Mouse (Mus musculus): Measurements from ENCODE around the gene Trpm7. TPM values are rescaled to one million over a fixed set of nuclear protein-coding genes. Genes with fewer than 3 reads are reported as not detected.
A peak's percentile ranks its signal among the peaks of the same experiment; 100 is the strongest.

Gene Trpm7
- polyA plus RNA-seq, 1 experiment from 2014 or later = 44.6 TPM

DNA sequence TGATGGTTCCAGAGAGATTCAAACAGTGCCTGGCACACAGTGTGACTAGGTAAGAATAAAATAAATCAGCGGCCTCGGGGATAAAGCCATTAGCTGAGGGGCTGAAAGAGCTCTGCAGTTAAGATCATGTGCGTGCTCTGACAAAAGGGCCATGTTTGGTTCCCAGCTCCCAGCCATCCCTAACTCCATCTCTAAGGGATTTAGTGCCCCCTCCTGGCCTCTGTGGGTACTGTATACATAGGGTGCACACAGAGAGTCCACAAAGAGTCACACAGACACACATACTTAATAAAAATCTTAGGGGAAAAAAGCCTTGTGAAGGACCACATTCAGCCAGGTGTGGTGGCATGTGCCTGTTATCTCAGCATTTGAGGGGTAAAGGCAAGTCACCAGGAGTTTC is 108.4 kb downstream of the Trpm7 start:
- Histone ChIP-seq H3K4me1 (ENCODE audit: insufficient read depth, low read length) (no peaks in the 10 kb centered on the region), H3K9ac (replicated peaks; ENCODE audit: low read length) (no peak overlapping the region), H3K4me2 (replicated peaks; ENCODE audit: low read depth, low read length) (no peak overlapping the region), H3K27ac (ENCODE audit: low read length) (no peak overlapping the region), H3K27me3 (ENCODE audit: insufficient read depth, low read length) (no peaks in the 10 kb centered on the region), H3K9me3 (ENCODE audit: low read length) (no peaks in the 10 kb centered on the region), H3K36me3 (ENCODE audit: insufficient read depth, low read length) (peaks cover 3% of the 10 kb centered on the region), H3K4me3 (ENCODE audit: low read length) (no peak overlapping the region)
- ATAC-seq (ENCODE audit: low FRiP score, low TSS enrichment) = no peak
- WGBS = 98% methylated on average over 3 of the region's 3 CpGs

GRCm38 (mm10) chr2:126765867-126766582 is 110.0 kb downstream of the Trpm7 start:
- no peaks in the 10 kb centered on the region for H3K9me3 ChIP-seq (ENCODE audit: low read length)
- peak; percentile 35; the same call in 1 of the 2 replicates for ATAC-seq (ENCODE audit: low FRiP score, low TSS enrichment)
- H3K27me3 ChIP-seq (ENCODE audit: insufficient read depth, low read length) = no peaks in the 10 kb centered on the region
- no peak overlapping the region for H3K9ac ChIP-seq (replicated peaks; ENCODE audit: low read length)
- no peak overlapping the region for H3K4me3 ChIP-seq (ENCODE audit: low read length)
- H3K27ac ChIP-seq (ENCODE audit: low read length) = no peak overlapping the region
- no peaks in the 10 kb centered on the region for H3K4me1 ChIP-seq (ENCODE audit: insufficient read depth, low read length)
- peaks cover 19% of the 10 kb centered on the region for H3K36me3 ChIP-seq (ENCODE audit: insufficient read depth, low read length)
- WGBS = 27% methylated on average over 11 of the region's 11 CpGs
- H3K4me2 ChIP-seq (replicated peaks; ENCODE audit: low read depth, low read length) = no peak overlapping the region

GRCm38 (mm10) chr2:126759351-126759750 is 116.7 kb downstream of the Trpm7 start:
- no peak for ATAC-seq (ENCODE audit: low FRiP score, low TSS enrichment)
- Histone ChIP-seq H3K4me1 (ENCODE audit: insufficient read depth, low read length) (no peaks in the 10 kb centered on the region), H3K9me3 (ENCODE audit: low read length) (no peaks in the 10 kb centered on the region), H3K4me2 (replicated peaks; ENCODE audit: low read depth, low read length) (no peak overlapping the region), H3K27ac (ENCODE audit: low read length) (no peak overlapping the region), H3K4me3 (ENCODE audit: low read length) (no peak overlapping the region), H3K36me3 (ENCODE audit: insufficient read depth, low read length) (peaks cover 65% of the 10 kb centered on the region), H3K9ac (replicated peaks; ENCODE audit: low read length) (no peak overlapping the region), H3K27me3 (ENCODE audit: insufficient read depth, low read length) (no peaks in the 10 kb centered on the region)
- 93% methylated on average over 7 of the region's 7 CpGs for WGBS

DNA sequence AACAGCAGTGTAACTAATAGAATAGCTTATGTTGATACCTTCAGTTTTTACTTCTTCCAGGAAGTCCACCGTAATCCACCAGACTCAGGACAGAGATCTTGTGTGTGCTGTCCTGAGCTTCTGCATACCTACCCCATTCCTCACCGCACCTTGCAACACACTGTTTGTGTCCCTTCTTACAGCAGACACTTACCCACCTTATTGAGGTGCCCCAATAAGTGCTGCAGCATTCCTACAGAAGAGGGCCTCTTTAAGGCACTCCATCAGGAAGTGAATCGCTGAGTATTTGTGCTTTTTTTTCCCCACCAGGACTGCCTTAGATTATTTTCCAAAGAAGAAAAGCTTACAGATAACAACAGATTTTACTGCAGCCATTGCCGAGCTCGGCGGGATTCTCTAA is 120.4 kb downstream of the Trpm7 start:
- no peak overlapping the region for H3K9ac ChIP-seq (replicated peaks; ENCODE audit: low read length)
- no peak overlapping the region for H3K4me2 ChIP-seq (replicated peaks; ENCODE audit: low read depth, low read length)
- no peaks in the 10 kb centered on the region for H3K4me1 ChIP-seq (ENCODE audit: insufficient read depth, low read length)
- H3K27me3 ChIP-seq (ENCODE audit: insufficient read depth, low read length) = no peaks in the 10 kb centered on the region
- H3K4me3 ChIP-seq (ENCODE audit: low read length) = no peak overlapping the region
- 97% methylated on average over 6 of the region's 6 CpGs for WGBS
- no peak overlapping the region for H3K27ac ChIP-seq (ENCODE audit: low read length)
- H3K36me3 ChIP-seq (ENCODE audit: insufficient read depth, low read length) = peaks cover 70% of the 10 kb centered on the region
- no peaks in the 10 kb centered on the region for H3K9me3 ChIP-seq (ENCODE audit: low read length)
- ATAC-seq (ENCODE audit: low FRiP score, low TSS enrichment) = no peak

DNA sequence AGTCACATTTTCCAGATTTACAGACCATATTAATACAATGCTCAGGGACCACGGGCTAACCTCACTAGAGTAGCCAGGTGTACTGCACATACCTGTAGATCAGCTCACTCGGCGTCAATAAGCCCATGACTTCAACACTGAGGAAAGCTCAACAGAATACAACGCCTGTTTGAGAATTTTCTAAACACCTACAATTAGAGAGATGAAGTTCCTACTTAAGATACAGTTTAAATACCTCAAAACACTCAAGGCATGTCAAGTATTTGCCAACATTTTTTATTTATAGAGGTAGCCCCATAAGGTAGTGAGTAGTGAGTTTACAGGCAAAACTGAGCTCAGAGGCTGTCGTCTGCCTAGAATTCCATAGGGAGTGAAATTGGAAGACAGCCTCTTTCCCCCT is 132.6 kb downstream of the Trpm7 start:
- ATAC-seq (ENCODE audit: low FRiP score, low TSS enrichment) = no peak
- H3K4me1 ChIP-seq (ENCODE audit: insufficient read depth, low read length) = no peaks in the 10 kb centered on the region
- H3K9ac ChIP-seq (replicated peaks; ENCODE audit: low read length) = no peak overlapping the region
- H3K4me2 ChIP-seq (replicated peaks; ENCODE audit: low read depth, low read length) = no peak overlapping the region
- no peak overlapping the region for H3K27ac ChIP-seq (ENCODE audit: low read length)
- H3K9me3 ChIP-seq (ENCODE audit: low read length) = no peaks in the 10 kb centered on the region
- WGBS = 82% methylated on average over 5 of the region's 5 CpGs
- H3K4me3 ChIP-seq (ENCODE audit: low read length) = no peak overlapping the region
- peaks cover 50% of the 10 kb centered on the region for H3K36me3 ChIP-seq (ENCODE audit: insufficient read depth, low read length)
- no peaks in the 10 kb centered on the region for H3K27me3 ChIP-seq (ENCODE audit: insufficient read depth, low read length)

Small RNA genes within 50 kb of the gene (microRNA-seq; reads per million reads assigned to microRNA genes)
- gene Mir3473g = not detected

Other genes with a start within 250 kb of the Trpm7 start
- 58.4 and 59.3 TPM in 2 replicates for gene Gabpb1, start 199.9 kb downstream of the Trpm7 start, polyA plus RNA-seq (2015; fragmentation: Nextera tagmentation; extraction: Ambion mirVana)
- 48.9 and 50.7 TPM in 2 replicates for gene Usp8, start 168.9 kb downstream of the Trpm7 start, polyA plus RNA-seq (2015; fragmentation: Nextera tagmentation; extraction: Ambion mirVana)
- gene Usp50, start 92.8 kb downstream of the Trpm7 start, polyA plus RNA-seq (2015; fragmentation: Nextera tagmentation; extraction: Ambion mirVana) = 1.6 and 1.9 TPM in 2 replicates
- 41.3 and 43.3 TPM in 2 replicates for gene Sppl2a, start 57.0 kb upstream of the Trpm7 start, polyA plus RNA-seq (2015; fragmentation: Nextera tagmentation; extraction: Ambion mirVana)
- gene Ap4e1, start 132.5 kb upstream of the Trpm7 start, polyA plus RNA-seq (2015; fragmentation: Nextera tagmentation; extraction: Ambion mirVana) = 10.0 and 11.6 TPM in 2 replicates
- 47.4 and 51.5 TPM in 2 replicates for gene Blvra, start 194.4 kb upstream of the Trpm7 start, polyA plus RNA-seq (2015; fragmentation: Nextera tagmentation; extraction: Ambion mirVana)